Mouse (Mus musculus) liver, embryonic 14.5 days (tissue): ENCODE measurements at regions not wholly inside any gene's neighbourhood (a gene's known extent, or its start where the extent isn't known, plus 50 kb on each side); places are given as distances from the start of the nearest gene placed in this dataset.

Source experiments
- ATAC-seq: fragments of 200-750 bp; cut with Nextera tagmentation; 2 replicates; pipeline ENCODE4 v1.8.0; 2017; ENCODE audit warnings: moderate number of reproducible peaks, mild to moderate bottlenecking, moderate library complexity; ENCODE audit not compliant: insufficient read depth
- DNase-seq, 3 experiments: peaks; one replicate each; pipeline ENCODE4 v3.0.0-alpha.2; 2012 to 2013; ENCODE audit warnings: low read depth in 3 of 3, low spot score in 3 of 3
- H3K27ac ChIP-seq: fragments of 300-500 bp; sonication (generic); 2 replicates; pipeline ENCODE4 v1.5.1; 2014; ENCODE audit warnings: moderate library complexity, mild to moderate bottlenecking, control low read depth, inconsistent platforms
- H3K27me3 ChIP-seq: fragments of 300-500 bp; sonication (generic); 2 replicates; pipeline ENCODE4 v1.6.1; 2014; ENCODE audit warnings: mild to moderate bottlenecking, low read length, moderate library complexity; ENCODE audit not compliant: control insufficient read depth, insufficient read depth
- H3K36me3 ChIP-seq: fragments of 300-500 bp; sonication (generic); replicated peaks from 2 replicates; pipeline ENCODE4 v1.6.1; 2014; ENCODE audit warnings: low read depth; ENCODE audit not compliant: control insufficient read depth, insufficient read depth
- H3K4me1 ChIP-seq, 2 experiments: fragments of 200-500 bp in 1 of 2; fragments of 300-500 bp in 1 of 2; sonication (generic) in 1 of 2; replicated peaks; 2 replicates each; pipeline ENCODE4 v1.6.1; 2012 to 2014; ENCODE audit warnings: antibody characterized with exemption in 1 of 2, inconsistent platforms in 1 of 2, low read length in 1 of 2; ENCODE audit not compliant: control insufficient read depth in 2 of 2, insufficient read depth in 2 of 2
- H3K4me2 ChIP-seq: fragments of 300-500 bp; sonication (generic); 2 replicates; pipeline ENCODE4 v1.6.1; 2014; ENCODE audit warnings: low read depth, mild to moderate bottlenecking, control low read depth, moderate library complexity
- H3K4me3 ChIP-seq, 2 experiments: fragments of 200-500 bp in 1 of 2; fragments of 300-500 bp in 1 of 2; sonication (generic) in 1 of 2; 2 replicates each; pipeline ENCODE4 v1.5.1; 2012 to 2014; ENCODE audit warnings: low read depth in 2 of 2, low read length in 2 of 2, mild to moderate bottlenecking in 2 of 2, control low read depth in 1 of 2, inconsistent platforms in 1 of 2, moderate library complexity in 1 of 2; ENCODE audit not compliant: insufficient read depth in 1 of 2
- H3K9ac ChIP-seq: fragments of 300-500 bp; sonication (generic); replicated peaks from 2 replicates; pipeline ENCODE4 v1.6.1; 2014; ENCODE audit warnings: mild to moderate bottlenecking, control low read depth, moderate library complexity
- H3K9me3 ChIP-seq: fragments of 300-500 bp; sonication (generic); 2 replicates; pipeline ENCODE4 v1.6.1; 2016; ENCODE audit warnings: low read length, mixed read lengths; ENCODE audit not compliant: control insufficient read depth
- CTCF ChIP-seq: IDR thresholded peaks from 2 replicates; pipeline ENCODE4 v1.5.1; 2016; ENCODE audit warnings: antibody characterized with exemption, low read depth, control low read depth
- EP300 ChIP-seq: IDR thresholded peaks from 2 replicates; pipeline ENCODE4 v1.6.1; 2016; ENCODE audit warnings: antibody characterized with exemption, low read depth
- WGBS: fragments of 180-500 bp; shearing (Covaris S2); extraction: QIAGEN DNeasy Blood & Tissue Kit; methylation state at CpG from one replicate; pipeline ENCODE4 v1.1.7; 2014; ENCODE audit not compliant: insufficient replicate concordance; 5-methylcytosine and 5-hydroxymethylcytosine counted together

GRCm38 (mm10) chr7:95829889-95830288 is 341.2 kb upstream of the Tenm4 start:
- Histone ChIP-seq H3K27ac (no peak overlapping the region), H3K4me2 (no peak overlapping the region), H3K9me3 (no peaks in the 10 kb centered on the region), H3K9ac (no peak overlapping the region), H3K36me3 (no peaks in the 10 kb centered on the region), H3K4me1 (no peaks in the 10 kb centered on the region), H3K4me3 (no peak overlapping the region), H3K27me3 (no peaks in the 10 kb centered on the region)
- ATAC-seq, result no peak
- TF ChIP-seq CTCF (no peak), EP300 (no peak)
- no peak for DNase-seq
- 74% methylated on average over 4 of the region's 4 CpGs for WGBS

GRCm38 (mm10) chr7:95834236-95834919 is 336.7 kb upstream of the Tenm4 start:
- WGBS, result 69% methylated on average over 10 of the region's 10 CpGs
- Histone ChIP-seq H3K4me1 (no peaks in the 10 kb centered on the region), H3K36me3 (no peaks in the 10 kb centered on the region), H3K9ac (no peak overlapping the region), H3K4me2 (no peak overlapping the region), H3K9me3 (no peaks in the 10 kb centered on the region), H3K27ac (no peak overlapping the region), H3K4me3 (no peak overlapping the region), H3K27me3 (no peaks in the 10 kb centered on the region)
- no peak for TF ChIP-seq EP300
- TF ChIP-seq CTCF, result no peak
- DNase-seq (no peak), ATAC-seq (no peak)

- 48% methylated on average over 2 of the region's 2 CpGs for WGBS
- H3K27ac ChIP-seq, result no peak overlapping the region
- H3K9ac ChIP-seq, result no peak overlapping the region
- TF ChIP-seq CTCF (no peak), EP300 (no peak)
- H3K9me3 ChIP-seq, result no peaks in the 10 kb centered on the region
- H3K4me2 ChIP-seq, result no peak overlapping the region
- no peaks in the 10 kb centered on the region for H3K4me1 ChIP-seq
- H3K4me3 ChIP-seq, result no peak overlapping the region
- DNase-seq (no peak), ATAC-seq (no peak)
- no peaks in the 10 kb centered on the region for H3K27me3 ChIP-seq
- no peaks in the 10 kb centered on the region for H3K36me3 ChIP-seq
These were observed 330.6 kb upstream of the Tenm4 start for GRCm38 (mm10) chr7:95840476-95840875.

GRCm38 (mm10) chr7:95849874-95850273 is 321.2 kb upstream of the Tenm4 start:
- Histone ChIP-seq H3K9me3 (no peaks in the 10 kb centered on the region), H3K36me3 (no peaks in the 10 kb centered on the region), H3K9ac (no peak overlapping the region), H3K27me3 (no peaks in the 10 kb centered on the region), H3K4me2 (no peak overlapping the region), H3K4me1 (no peaks in the 10 kb centered on the region), H3K27ac (no peak overlapping the region), H3K4me3 (no peak overlapping the region)
- ATAC-seq, result no peak
- no peak for DNase-seq
- WGBS, result 53% methylated on average over 2 of the region's 2 CpGs
- TF ChIP-seq EP300 (no peak), CTCF (no peak)

GRCm38 (mm10) chr7:95852630-95853029 is 318.4 kb upstream of the Tenm4 start:
- ATAC-seq, result no peak
- no peak overlapping the region for H3K27ac ChIP-seq
- H3K4me1 ChIP-seq, result no peaks in the 10 kb centered on the region
- no peaks in the 10 kb centered on the region for H3K27me3 ChIP-seq
- TF ChIP-seq EP300 (no peak), CTCF (no peak)
- no peak for DNase-seq
- no peak overlapping the region for H3K9ac ChIP-seq
- no peak overlapping the region for H3K4me2 ChIP-seq
- no peaks in the 10 kb centered on the region for H3K9me3 ChIP-seq
- no peak overlapping the region for H3K4me3 ChIP-seq
- WGBS, result 55% methylated on average over 6 of the region's 6 CpGs
- no peaks in the 10 kb centered on the region for H3K36me3 ChIP-seq
